ENCODE assay signal across 19 mouse cellular contexts in the genomic region with DNA sequence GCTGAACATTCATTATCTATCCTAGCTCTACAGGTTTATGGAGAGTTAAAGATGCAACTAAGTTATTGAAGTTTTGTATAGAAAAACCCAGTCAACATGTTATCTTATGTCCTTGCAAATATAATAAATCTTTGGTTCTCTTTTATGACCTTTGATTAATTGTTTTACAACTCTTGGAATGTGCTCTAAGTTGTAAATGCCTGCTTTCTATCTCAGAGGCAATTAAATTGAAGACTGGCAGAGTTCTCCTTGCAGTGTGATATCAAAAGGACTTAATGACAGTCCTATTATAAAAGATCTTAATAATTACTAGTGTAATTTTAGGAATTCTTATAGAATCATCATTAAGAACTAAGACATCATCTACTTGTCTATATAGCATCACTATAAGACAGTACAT.
"Had no signal": no experiment of that assay in that cellular context is flagged by ENCODE, and none has a peak within 500 bp of the region (broad histone marks: within the 10 kb centered on the region; RNA-seq: fewer than 3 reads in every experiment).

No protein-coding gene starts in this region.

- H3K4me3 ChIP-seq: liver, embryonic 13.5 days; liver, embryonic 15.5 days; lung, embryonic 15.5 days; midbrain, embryonic 10.5 days; midbrain, embryonic 13.5 days; midbrain, embryonic 15.5 days; myocyte; neural tube, embryonic 13.5 days; neural tube, embryonic 15.5 days; stomach, embryonic 15.5 days had no signal

- H3K27ac ChIP-seq: liver, embryonic 13.5 days; liver, embryonic 15.5 days; lung, embryonic 15.5 days; midbrain, embryonic 10.5 days; midbrain, embryonic 13.5 days; midbrain, embryonic 15.5 days; neural tube, embryonic 13.5 days; neural tube, embryonic 15.5 days; stomach, embryonic 15.5 days; stomach, postnatal 0 days had no signal

- H3K4me2 ChIP-seq: liver, embryonic 13.5 days; liver, embryonic 15.5 days; lung, embryonic 15.5 days; midbrain, embryonic 13.5 days; midbrain, embryonic 15.5 days; neural tube, embryonic 13.5 days; neural tube, embryonic 15.5 days; stomach, embryonic 15.5 days had no signal

- H3K9me3 ChIP-seq: liver, embryonic 13.5 days; liver, embryonic 15.5 days; lung, embryonic 15.5 days; midbrain, embryonic 10.5 days; midbrain, embryonic 13.5 days; midbrain, embryonic 15.5 days; neural tube, embryonic 13.5 days; neural tube, embryonic 15.5 days; stomach, embryonic 15.5 days had no signal

- H3K36me3 ChIP-seq: liver, embryonic 15.5 days; lung, embryonic 15.5 days; midbrain, embryonic 15.5 days; neural tube, embryonic 13.5 days; neural tube, embryonic 15.5 days; stomach, embryonic 15.5 days had no signal

- H3K9ac ChIP-seq: liver, embryonic 13.5 days; liver, embryonic 15.5 days; liver, postnatal 0 days; lung, embryonic 15.5 days; midbrain, embryonic 13.5 days; midbrain, embryonic 15.5 days; neural tube, embryonic 13.5 days; neural tube, embryonic 15.5 days; stomach, embryonic 15.5 days had no signal

- ATAC-seq: liver, postnatal 0 days; midbrain, embryonic 13.5 days; midbrain, embryonic 15.5 days had no signal

- DNase-seq: liver, embryonic 13.5 days; liver, postnatal 0 days; lung, adult 2 months; lung, postnatal 10 days; lung, postnatal 4 days; right cerebral cortex, postnatal 14 days; thymus, adult 2 months; thymus, postnatal 25 days; thymus, postnatal 4 days had no signal

- H3K27me3 ChIP-seq: liver, embryonic 13.5 days; liver, embryonic 15.5 days; lung, embryonic 15.5 days; midbrain, embryonic 13.5 days; midbrain, embryonic 15.5 days; neural tube, embryonic 13.5 days; neural tube, embryonic 15.5 days; stomach, embryonic 15.5 days had no signal
